Mouse (Mus musculus): ENCODE data around the gene Klhdc10.
A peak's percentile ranks its signal among the peaks of the same experiment; 100 is the strongest.

GRCm38 (mm10) chr6:30416126-30416525, 14.5 kb downstream of the Klhdc10 start:
- TF ChIP-seq EP300 (optimal IDR thresholded peaks at IDR 0.05) (no peak), CTCF (IDR thresholded peaks at IDR 0.05; ENCODE audit: low read depth) (peak; percentile 32)
